Mouse (Mus musculus) neutrophil, adult 5-6 weeks (primary cell): ENCODE data around the gene Gm43951. TPM values are rescaled to one million over a fixed set of nuclear protein-coding genes. Genes with fewer than 3 reads are reported as not detected.
A peak's percentile ranks its signal among the peaks of the same experiment; 100 is the strongest.

Source experiments
- ATAC-seq: fragments of 151-379, 151-347 bp; 2 replicates; pipeline ENCODE4 v1.8.0; 2017; ENCODE audit warnings: mild to moderate bottlenecking, moderate TSS enrichment; ENCODE audit not compliant: insufficient number of reproducible peaks, poor library complexity, low FRiP score, severe bottlenecking; ENCODE audit errors: extremely low read depth
- total RNA-seq: library from RNA; stranded (forward); fragments of 200-1000 nt; gene quantifications from 2 replicates; pipeline ENCODE4 v1.2.3, GENCODE M21; 2017

The Gm43951 gene
- 0.74 and 2.2 TPM in 2 replicates for total RNA-seq

GRCm38 (mm10) chr11:72206341-72207203 is at the start of gene Gm43951:
Gene Gm43951, minus strand, starts transcription at chr11:72206840.
- ATAC-seq = peak; percentile 13; the same call in 1 of the 2 replicates

GRCm38 (mm10) chr11:72256441-72256840 is 49.8 kb upstream of the Gm43951 start:
- ATAC-seq = no peak

- ATAC-seq = no peak
Measured at GRCm38 (mm10) chr11:72255629-72256028, 49.0 kb upstream of the Gm43951 start.

- no peak for ATAC-seq
Measured at GRCm38 (mm10) chr11:72245196-72245753, 38.6 kb upstream of the Gm43951 start.

- no peak for ATAC-seq
Measured at GRCm38 (mm10) chr11:72240062-72240860, 33.6 kb upstream of the Gm43951 start.

GRCm38 (mm10) chr11:72234013-72234412 is 27.4 kb upstream of the Gm43951 start:
- ATAC-seq = no peak

GRCm38 (mm10) chr11:72232991-72233390 is 26.4 kb upstream of the Gm43951 start:
- ATAC-seq = no peak

- ATAC-seq = no peak
Measured at GRCm38 (mm10) chr11:72232068-72232467, 25.4 kb upstream of the Gm43951 start.

GRCm38 (mm10) chr11:72228513-72228912 is 21.9 kb upstream of the Gm43951 start:
- no peak for ATAC-seq

- no peak for ATAC-seq
Measured at GRCm38 (mm10) chr11:72226901-72227300, 20.3 kb upstream of the Gm43951 start.

- ATAC-seq = no peak
Measured at GRCm38 (mm10) chr11:72226020-72226791, 19.6 kb upstream of the Gm43951 start.

GRCm38 (mm10) chr11:72224865-72225264 is 18.2 kb upstream of the Gm43951 start:
- peak; percentile 69; the same call in 1 of the 2 replicates for ATAC-seq

GRCm38 (mm10) chr11:72223414-72223813 is 16.8 kb upstream of the Gm43951 start:
- no peak for ATAC-seq

GRCm38 (mm10) chr11:72221278-72221677 is 14.6 kb upstream of the Gm43951 start:
- ATAC-seq = peak; percentile 75

- no peak for ATAC-seq
Measured at GRCm38 (mm10) chr11:72217116-72217515, 10.5 kb upstream of the Gm43951 start.

GRCm38 (mm10) chr11:72215410-72215797 is 8.8 kb upstream of the Gm43951 start, which contains the start of gene Med31:
Gene Med31, minus strand, starts transcription at chr11:72215592.
- peak; percentile 55 for ATAC-seq

- peak; percentile 88 for ATAC-seq
Measured at GRCm38 (mm10) chr11:72214591-72215409, 8.2 kb upstream of the Gm43951 start.

- no peak for ATAC-seq
Measured at GRCm38 (mm10) chr11:72207834-72208377, 1.3 kb upstream of the Gm43951 start.
